Mouse (Mus musculus) naive thymus-derived CD4-positive, alpha-beta T cell, adult 2 months (primary cell): ENCODE data around the gene Slc25a19.
A peak's percentile ranks its signal among the peaks of the same experiment; 100 is the strongest.

ENCODE experiments used
- DNase-seq: peaks from one replicate; pipeline ENCODE4 v3.0.0-alpha.2; 2011; ENCODE audit warnings: low read depth

The Slc25a19 gene

GRCm38 (mm10) chr11:115640978-115641663 lies 13.0 kb upstream of the Slc25a19 start:
- peak; percentile 83 for DNase-seq

- no peak for DNase-seq
Observed at GRCm38 (mm10) chr11:115640311-115640828, 12.3 kb upstream of the Slc25a19 start.

- no peak for DNase-seq
Observed at GRCm38 (mm10) chr11:115639540-115639939, 11.4 kb upstream of the Slc25a19 start.

- DNase-seq: no peak
Observed at GRCm38 (mm10) chr11:115638498-115639409, 10.7 kb upstream of the Slc25a19 start.

GRCm38 (mm10) chr11:115636960-115637359 lies 8.9 kb upstream of the Slc25a19 start:
- DNase-seq: no peak

GRCm38 (mm10) chr11:115635484-115635883 lies 7.4 kb upstream of the Slc25a19 start:
- no peak for DNase-seq

- no peak for DNase-seq
Observed at GRCm38 (mm10) chr11:115635041-115635440, 6.9 kb upstream of the Slc25a19 start.

- DNase-seq: no peak
Observed at GRCm38 (mm10) chr11:115634109-115634508, 6.0 kb upstream of the Slc25a19 start.

- no peak for DNase-seq
Observed at GRCm38 (mm10) chr11:115632862-115633261, 4.8 kb upstream of the Slc25a19 start.

GRCm38 (mm10) chr11:115632247-115632646 lies 4.2 kb upstream of the Slc25a19 start:
- no peak for DNase-seq

- peak; percentile 52 for DNase-seq
Observed at GRCm38 (mm10) chr11:115631505-115631890, 3.4 kb upstream of the Slc25a19 start.

GRCm38 (mm10) chr11:115630532-115631504 lies 2.7 kb upstream of the Slc25a19 start:
- peak; percentile 58 for DNase-seq

- no peak for DNase-seq
Observed at GRCm38 (mm10) chr11:115629734-115630531, 1.8 kb upstream of the Slc25a19 start.

GRCm38 (mm10) chr11:115628465-115629101 lies 488 bp upstream of the Slc25a19 start:
- DNase-seq: no peak

GRCm38 (mm10) chr11:115626824-115627616 lies 1.1 kb downstream of the Slc25a19 start:
- DNase-seq: no peak

- no peak for DNase-seq
Observed at GRCm38 (mm10) chr11:115625877-115626276, 2.2 kb downstream of the Slc25a19 start.

GRCm38 (mm10) chr11:115623487-115624070 lies 4.5 kb downstream of the Slc25a19 start:
- peak; percentile 53 for DNase-seq

GRCm38 (mm10) chr11:115619949-115620348 lies 8.1 kb downstream of the Slc25a19 start:
- DNase-seq: no peak
